Comparison of ENCODE assay signal across 8 mouse cellular contexts in genomic region chr1:74099001-74099435, GRCm38 (mm10). TPM values are rescaled to one million over a fixed set of nuclear protein-coding genes. Genes with fewer than 3 reads are reported as not detected.
A peak's percentile ranks its signal among the peaks of the same experiment; 100 is the strongest.
DNase-seq lines count a peak whose midpoint lies in the region; ATAC-seq and TF ChIP-seq lines count a peak whose summit lies in the region.

No protein-coding gene starts in this region.

- 0% methylated on average over 14 of the region's 14 CpGs for WGBS in kidney, embryonic 15.5 days
- WGBS in heart, postnatal 0 days = 0% methylated on average over 9 of the region's 14 CpGs
- WGBS in stomach, embryonic 16.5 days = under 1% methylated on average over 12 of the region's 14 CpGs

- peak; percentile 27; the same call in 1 of the 2 replicates for ATAC-seq in kidney, embryonic 15.5 days (replicated peaks; ENCODE audit: low FRiP score)
- ATAC-seq in heart, postnatal 0 days (ENCODE audit: insufficient read depth, low read depth) = no peak
- ATAC-seq in stomach, embryonic 16.5 days (ENCODE audit: insufficient read depth, low FRiP score) = peak; percentile 37; the same call in 1 of the 2 replicates

- TF ChIP-seq EP300 in heart, postnatal 0 days (IDR thresholded peaks at IDR 0.05; ENCODE audit: low read depth) = no peak

- H3K4me3 ChIP-seq in kidney, embryonic 15.5 days (replicated peaks) = peak overlapping the region; percentile 61
- peak overlapping the region; percentile 51 for H3K4me3 ChIP-seq in heart, postnatal 0 days (ENCODE audit: low read depth, low read length)
- H3K4me3 ChIP-seq in stomach, embryonic 16.5 days (replicated peaks; ENCODE audit: low read length) = peak overlapping the region; percentile 49

- peak overlapping the region; percentile 64 for H3K9ac ChIP-seq in kidney, embryonic 15.5 days
- peak overlapping the region; percentile 44; the same call in 1 of the 2 replicates for H3K9ac ChIP-seq in heart, postnatal 0 days (replicated peaks; ENCODE audit: low read depth, low read length)
- peak overlapping the region; percentile 73 for H3K9ac ChIP-seq in stomach, embryonic 16.5 days (ENCODE audit: low read length)

- peak overlapping the region; percentile 64 for H3K27ac ChIP-seq in kidney, embryonic 15.5 days
- H3K27ac ChIP-seq in heart, postnatal 0 days (ENCODE audit: low read depth) = no peak overlapping the region
- peak overlapping the region; percentile 51 for H3K27ac ChIP-seq in stomach, embryonic 16.5 days (ENCODE audit: low read length)

- DNase-seq in kidney, adult 11 months = no peak
- DNase-seq in embryo, embryonic 10.5 days (ENCODE audit: low spot score) = peak; percentile 66
- DNase-seq in heart, postnatal 0 days (ENCODE audit: low spot score) = no peak
- DNase-seq in liver = peak; percentile 25
- no peak for DNase-seq in T-cell, adult 2 months (ENCODE audit: low spot score)
- no peak for DNase-seq in natural killer cell, adult 2 months (ENCODE audit: low spot score in 2 of 2)

- no peaks in the 10 kb centered on the region for H3K36me3 ChIP-seq in kidney, embryonic 15.5 days
- H3K36me3 ChIP-seq in heart, postnatal 0 days (replicated peaks; ENCODE audit: control insufficient read depth, insufficient read depth, low read length) = no peaks in the 10 kb centered on the region
- H3K36me3 ChIP-seq in stomach, embryonic 16.5 days (ENCODE audit: control insufficient read depth, insufficient read depth, low read length) = no peaks in the 10 kb centered on the region

- H3K4me2 ChIP-seq in kidney, embryonic 15.5 days = peak overlapping the region; percentile 99
- peak overlapping the region; percentile 92 for H3K4me2 ChIP-seq in heart, postnatal 0 days (ENCODE audit: low read depth, low read length)
- peak overlapping the region; percentile 92 for H3K4me2 ChIP-seq in stomach, embryonic 16.5 days (ENCODE audit: low read depth, low read length)

- H3K9me3 ChIP-seq in kidney, embryonic 15.5 days (replicated peaks) = no peaks in the 10 kb centered on the region
- H3K9me3 ChIP-seq in heart, postnatal 0 days (replicated peaks; ENCODE audit: control insufficient read depth, low read length) = no peaks in the 10 kb centered on the region
- H3K9me3 ChIP-seq in stomach, embryonic 16.5 days (replicated peaks; ENCODE audit: control insufficient read depth, low read length) = no peaks in the 10 kb centered on the region

- H3K27me3 ChIP-seq in kidney, embryonic 15.5 days = peaks cover 49% of the 10 kb centered on the region
- peaks cover 4% of the 10 kb centered on the region; the same call in 1 of the 2 replicates for H3K27me3 ChIP-seq in heart, postnatal 0 days (ENCODE audit: control insufficient read depth, insufficient read depth, low read length)
- peaks cover 16% of the 10 kb centered on the region for H3K27me3 ChIP-seq in stomach, embryonic 16.5 days (ENCODE audit: control insufficient read depth, insufficient read depth, low read length)

- TF ChIP-seq CTCF in heart, postnatal 0 days (IDR thresholded peaks at IDR 0.05; ENCODE audit: low read depth) = no peak

- H3K4me1 ChIP-seq in kidney, embryonic 15.5 days = peaks cover 76% of the 10 kb centered on the region
- peaks cover 59% of the 10 kb centered on the region for H3K4me1 ChIP-seq in heart, postnatal 0 days (ENCODE audit: control insufficient read depth, insufficient read depth)
- H3K4me1 ChIP-seq in stomach, embryonic 16.5 days (ENCODE audit: control insufficient read depth, insufficient read depth, low read length) = peaks cover 27% of the 10 kb centered on the region

RNA-seq across cellular contexts. Expression of gene Tns1, which starts 25.2 kb away (rescaled TPM):
- 62.7 and 70.9 TPM in 2 replicates for polyA plus RNA-seq in kidney, embryonic 15.5 days (2015; fragmentation: Nextera tagmentation; extraction: Ambion mirVana)
- total RNA-seq in heart, postnatal 0 days (2014; rRNA removed; ENCODE audit: low replicate concordance) = 458 and 512 TPM in 2 replicates
- polyA plus RNA-seq in heart, postnatal 0 days (2015; fragmentation: Nextera tagmentation; extraction: Ambion mirVana) = 108 and 125 TPM in 2 replicates
- 42.1 and 45.0 TPM in 2 replicates for polyA plus RNA-seq in stomach, embryonic 16.5 days (2015; fragmentation: Nextera tagmentation; extraction: Ambion mirVana)

RNA-seq across cellular contexts. Expression of gene Rufy4, which starts 26.3 kb away (rescaled TPM):
- 0.17 and 0.40 TPM in 2 replicates for polyA plus RNA-seq in kidney, embryonic 15.5 days (2015; fragmentation: Nextera tagmentation; extraction: Ambion mirVana)
- total RNA-seq in heart, postnatal 0 days (2014; rRNA removed; ENCODE audit: low replicate concordance) = 0.58 TPM in 1 of 2 replicates, not detected in the other
- polyA plus RNA-seq in heart, postnatal 0 days (2015; fragmentation: Nextera tagmentation; extraction: Ambion mirVana) = 0.37 and 0.52 TPM in 2 replicates
- polyA plus RNA-seq in stomach, embryonic 16.5 days (2015; fragmentation: Nextera tagmentation; extraction: Ambion mirVana) = 0.25 and 0.44 TPM in 2 replicates

RNA-seq across cellular contexts. Expression of gene Cxcr2, which starts 54.8 kb away (rescaled TPM):
- polyA plus RNA-seq in kidney, embryonic 15.5 days (2015; fragmentation: Nextera tagmentation; extraction: Ambion mirVana) = 0.12 and 0.16 TPM in 2 replicates
- total RNA-seq in heart, postnatal 0 days (2014; rRNA removed; ENCODE audit: low replicate concordance) = not detected in 2 replicates
- polyA plus RNA-seq in heart, postnatal 0 days (2015; fragmentation: Nextera tagmentation; extraction: Ambion mirVana) = 0.08 and 0.15 TPM in 2 replicates
- 0.52 and 0.94 TPM in 2 replicates for polyA plus RNA-seq in stomach, embryonic 16.5 days (2015; fragmentation: Nextera tagmentation; extraction: Ambion mirVana)

Comparison
In these comparisons a context has a peak if more than half of its experiments do, and no peak if none do; other contexts are left out.
1. DNase-seq: peak in embryo, embryonic 10.5 days (single experiment) and liver (single experiment); none in kidney, adult 11 months (single experiment), heart, postnatal 0 days (single experiment), T-cell, adult 2 months (single experiment) and natural killer cell, adult 2 months (0 of 2).
2. Peak in every context shown above with its lines, with median percentiles within 50 percentile points of each other: H3K4me2 ChIP-seq, H3K4me3 ChIP-seq and H3K9ac ChIP-seq.